Mouse (Mus musculus) limb, embryonic 11.5 days (tissue): ENCODE data around the gene Ihh. TPM values are rescaled to one million over a fixed set of nuclear protein-coding genes. Genes with fewer than 3 reads are reported as not detected.
A peak's percentile ranks its signal among the peaks of the same experiment; 100 is the strongest.

Experiments used
- ATAC-seq: fragments of 200-750 bp; cut with Nextera tagmentation; 2 replicates; pipeline ENCODE4 v1.8.0; 2017; ENCODE audit warnings: low read depth; ENCODE audit not compliant: insufficient number of reproducible peaks, low FRiP score, low TSS enrichment
- DNase-seq: peaks from one replicate; pipeline ENCODE4 v3.0.0-alpha.2; 2015; ENCODE audit warnings: low spot score
- H3K27ac ChIP-seq: fragments of 300-500 bp; sonication (generic); replicated peaks from 2 replicates; pipeline ENCODE4 v1.5.1; 2014; ENCODE audit warnings: low read depth, mild to moderate bottlenecking, low read length
- H3K27me3 ChIP-seq: fragments of 300-500 bp; sonication (generic); 2 replicates; pipeline ENCODE4 v1.6.1; 2014; ENCODE audit warnings: mild to moderate bottlenecking, low read length, mixed read lengths; ENCODE audit not compliant: control insufficient read depth, insufficient read depth
- H3K36me3 ChIP-seq: fragments of 300-500 bp; sonication (generic); 2 replicates; pipeline ENCODE4 v1.6.1; 2014; ENCODE audit warnings: mild to moderate bottlenecking, low read length, moderate library complexity, mixed read lengths; ENCODE audit not compliant: control insufficient read depth, insufficient read depth
- H3K4me1 ChIP-seq: fragments of 300-500 bp; sonication (generic); 2 replicates; pipeline ENCODE4 v1.6.1; 2014; ENCODE audit warnings: low read length, mixed read lengths; ENCODE audit not compliant: control insufficient read depth, insufficient read depth
- H3K4me2 ChIP-seq: fragments of 300-500 bp; sonication (generic); 2 replicates; pipeline ENCODE4 v1.6.1; 2014; ENCODE audit warnings: low read depth, mild to moderate bottlenecking, moderate library complexity; ENCODE audit not compliant: severe bottlenecking
- H3K4me3 ChIP-seq: fragments of 300-500 bp; sonication (generic); 2 replicates; pipeline ENCODE4 v1.5.1; 2014; ENCODE audit warnings: low read depth, low read length
- H3K9ac ChIP-seq: fragments of 300-500 bp; sonication (generic); 2 replicates; pipeline ENCODE4 v1.6.1; 2014; ENCODE audit warnings: mild to moderate bottlenecking, low read length
- H3K9me3 ChIP-seq: fragments of 300-500 bp; sonication (generic); 2 replicates; pipeline ENCODE4 v1.6.1; 2016; ENCODE audit warnings: low read length; ENCODE audit not compliant: control insufficient read depth
- WGBS: fragments of 180-500 bp; shearing (Covaris S2); extraction: QIAGEN DNeasy Blood & Tissue Kit; methylation state at CpG from one replicate; pipeline ENCODE4 v1.1.7; 2014; 5-methylcytosine and 5-hydroxymethylcytosine counted together
- microRNA counts: library from miRNA; unstranded; fragments of <30 nt; microRNA quantifications from one replicate; lab custom pipeline; 2016
- microRNA-seq: library from miRNA; unstranded; fragments of <30 nt; microRNA quantifications from one replicate; pipeline ENCODE4, GENCODE M21; 2016
- polyA plus RNA-seq: library from polyadenylated mRNA; unstranded; fragments of >200 nt; fragmentation: Nextera tagmentation; extraction: Ambion mirVana; gene quantifications from 2 replicates; pipeline ENCODE4 v1.2.1, GENCODE M21; 2014

Gene Ihh
- polyA plus RNA-seq, 1 experiment from 2014 or later: 0.27 TPM

GRCm38 (mm10) chr1:74900341-74901285 is 50.9 kb downstream of the Ihh start:
- Histone ChIP-seq H3K4me2 (peak overlapping the region; percentile 59), H3K27ac (no peak overlapping the region), H3K9ac (no peak overlapping the region), H3K4me3 (peak overlapping the region; percentile 17), H3K27me3 (peaks cover 69% of the 10 kb centered on the region), H3K9me3 (no peaks in the 10 kb centered on the region; the same call in 1 of the 2 replicates), H3K36me3 (no peaks in the 10 kb centered on the region), H3K4me1 (peaks cover 18% of the 10 kb centered on the region)
- DNase-seq (peak; percentile 57), ATAC-seq (no peak)
- under 1% methylated on average over 64 of the region's 66 CpGs for WGBS

- peaks cover 18% of the 10 kb centered on the region for H3K4me1 ChIP-seq
- no peak overlapping the region for H3K27ac ChIP-seq
- no peak overlapping the region for H3K4me2 ChIP-seq
- H3K27me3 ChIP-seq: peaks cover 76% of the 10 kb centered on the region
- DNase-seq (peak; percentile 40), ATAC-seq (no peak)
- no peaks in the 10 kb centered on the region; the same call in 1 of the 2 replicates for H3K9me3 ChIP-seq
- no peak overlapping the region for H3K9ac ChIP-seq
- no peaks in the 10 kb centered on the region for H3K36me3 ChIP-seq
- WGBS: 4% methylated on average over 6 of the region's 10 CpGs
- H3K4me3 ChIP-seq: no peak overlapping the region
These were observed 52.6 kb downstream of the Ihh start for GRCm38 (mm10) chr1:74898656-74899431.

GRCm38 (mm10) chr1:74897976-74898375 is 53.5 kb downstream of the Ihh start:
- Histone ChIP-seq H3K27ac (no peak overlapping the region), H3K4me3 (no peak overlapping the region), H3K9me3 (no peaks in the 10 kb centered on the region; the same call in 1 of the 2 replicates), H3K36me3 (no peaks in the 10 kb centered on the region), H3K9ac (no peak overlapping the region), H3K4me1 (peaks cover 18% of the 10 kb centered on the region), H3K4me2 (no peak overlapping the region), H3K27me3 (peaks cover 85% of the 10 kb centered on the region)
- WGBS: 3% methylated on average over 7 of the region's 7 CpGs
- ATAC-seq (0 out of 2 replicates have a peak, but pooled peaks have one; percentile 16), DNase-seq (peak; percentile 36)

MicroRNAs within 50 kb of the gene (microRNA counts, 519-probe panel; counts per million panel counts)
- not detected for microRNA mmu-miR-375 (lab: Ali Mortazavi, UCI)

Small RNA genes within 50 kb of the gene (microRNA-seq; reads per million reads assigned to microRNA genes)
- gene Mir375: 954 reads per million, percentile 74 among the genes with 10 or more reads in this experiment

Other genes starting within 250 kb of the Ihh start
- gene Cyp27a1, start 238.1 kb downstream of the Ihh start, polyA plus RNA-seq: 16.0 and 19.8 TPM in 2 replicates
- not detected in 2 replicates for gene Prkag3, start 202.5 kb downstream of the Ihh start, polyA plus RNA-seq
- gene Wnt6, start 179.8 kb downstream of the Ihh start, polyA plus RNA-seq: 21.2 and 27.4 TPM in 2 replicates
- gene Wnt10a, start 160.2 kb downstream of the Ihh start, polyA plus RNA-seq: 1.4 and 1.6 TPM in 2 replicates
- gene Cdk5r2, start 96.7 kb downstream of the Ihh start, polyA plus RNA-seq: not detected in 2 replicates
- gene Fev, start 66.3 kb downstream of the Ihh start, polyA plus RNA-seq: not detected in 2 replicates
- gene Cryba2, start 58.5 kb downstream of the Ihh start, polyA plus RNA-seq: not detected in 2 replicates
- not detected in 2 replicates for gene Cfap65, start 16.1 kb downstream of the Ihh start, polyA plus RNA-seq
- 11.2 and 12.7 TPM in 2 replicates for gene Nhej1, start 173.5 kb upstream of the Ihh start, polyA plus RNA-seq
- gene Slc23a3, start 182.2 kb upstream of the Ihh start, polyA plus RNA-seq: not detected in 2 replicates
- 37.9 and 38.1 TPM in 2 replicates for gene Cnppd1, start 191.0 kb upstream of the Ihh start, polyA plus RNA-seq
- gene Retreg2, start 191.1 kb upstream of the Ihh start, polyA plus RNA-seq: 30.4 and 32.6 TPM in 2 replicates
- 30.2 and 31.3 TPM in 2 replicates for gene Zfand2b, start 217.0 kb upstream of the Ihh start, polyA plus RNA-seq
- gene Abcb6, start 228.7 kb upstream of the Ihh start, polyA plus RNA-seq: 24.8 and 28.1 TPM in 2 replicates
- gene Ankzf1, start 240.5 kb upstream of the Ihh start, polyA plus RNA-seq: 17.5 and 19.7 TPM in 2 replicates
- 15.1 and 18.0 TPM in 2 replicates for gene Atg9a, start 240.5 kb upstream of the Ihh start, polyA plus RNA-seq